Mouse (Mus musculus) liver, embryonic 16.5 days (tissue): ENCODE measurements around the gene Gm49450. TPM values are rescaled to one million over a fixed set of nuclear protein-coding genes. Genes with fewer than 3 reads are reported as not detected.

Experiments
- ATAC-seq: fragments of 200-750 bp; cut with Nextera tagmentation; 2 replicates; pipeline ENCODE4 v1.8.0; 2017; ENCODE audit warnings: low read depth, mild to moderate bottlenecking, moderate number of reproducible peaks, moderate library complexity
- H3K27ac ChIP-seq: fragments of 300-500 bp; sonication (generic); 2 replicates; pipeline ENCODE4 v1.5.1; 2014; ENCODE audit warnings: mild to moderate bottlenecking, low read length
- H3K27me3 ChIP-seq: fragments of 300-500 bp; sonication (generic); 2 replicates; pipeline ENCODE4 v1.6.1; 2014; ENCODE audit warnings: low read depth, low read length, mixed read lengths; ENCODE audit not compliant: control insufficient read depth, insufficient read depth
- H3K36me3 ChIP-seq: fragments of 300-500 bp; sonication (generic); 2 replicates; pipeline ENCODE4 v1.6.1; 2014; ENCODE audit warnings: mild to moderate bottlenecking; ENCODE audit not compliant: control insufficient read depth, insufficient read depth
- H3K4me1 ChIP-seq: fragments of 300-500 bp; sonication (generic); 2 replicates; pipeline ENCODE4 v1.6.1; 2014; ENCODE audit warnings: low read depth, low read length, mixed read lengths; ENCODE audit not compliant: control insufficient read depth
- H3K4me2 ChIP-seq: fragments of 300-500 bp; sonication (generic); 2 replicates; pipeline ENCODE4 v1.6.1; 2014; ENCODE audit warnings: low read depth, low read length, mixed read lengths
- H3K4me3 ChIP-seq: fragments of 300-500 bp; sonication (generic); 2 replicates; pipeline ENCODE4 v1.5.1; 2014; ENCODE audit warnings: low read depth, mild to moderate bottlenecking, low read length
- H3K9ac ChIP-seq: fragments of 300-500 bp; sonication (generic); 2 replicates; pipeline ENCODE4 v1.6.1; 2014; ENCODE audit warnings: low read depth, low read length
- H3K9me3 ChIP-seq: fragments of 300-500 bp; sonication (generic); replicated peaks from 2 replicates; pipeline ENCODE4 v1.6.1; 2016; ENCODE audit warnings: low read length; ENCODE audit not compliant: control insufficient read depth
- WGBS: fragments of 180-500 bp; shearing (Covaris S2); extraction: QIAGEN DNeasy Blood & Tissue Kit; methylation state at CpG from one replicate; pipeline ENCODE4 v1.1.7; 2014; ENCODE audit not compliant: insufficient replicate concordance; 5-methylcytosine and 5-hydroxymethylcytosine counted together
- polyA plus RNA-seq: library from polyadenylated mRNA; unstranded; fragments of >200 nt; fragmentation: Nextera tagmentation; extraction: Ambion mirVana; gene quantifications from 2 replicates; pipeline ENCODE4 v1.2.1, GENCODE M21; 2015

Gene Gm49450
- polyA plus RNA-seq, 1 experiment from 2014 or later = not detected

DNA sequence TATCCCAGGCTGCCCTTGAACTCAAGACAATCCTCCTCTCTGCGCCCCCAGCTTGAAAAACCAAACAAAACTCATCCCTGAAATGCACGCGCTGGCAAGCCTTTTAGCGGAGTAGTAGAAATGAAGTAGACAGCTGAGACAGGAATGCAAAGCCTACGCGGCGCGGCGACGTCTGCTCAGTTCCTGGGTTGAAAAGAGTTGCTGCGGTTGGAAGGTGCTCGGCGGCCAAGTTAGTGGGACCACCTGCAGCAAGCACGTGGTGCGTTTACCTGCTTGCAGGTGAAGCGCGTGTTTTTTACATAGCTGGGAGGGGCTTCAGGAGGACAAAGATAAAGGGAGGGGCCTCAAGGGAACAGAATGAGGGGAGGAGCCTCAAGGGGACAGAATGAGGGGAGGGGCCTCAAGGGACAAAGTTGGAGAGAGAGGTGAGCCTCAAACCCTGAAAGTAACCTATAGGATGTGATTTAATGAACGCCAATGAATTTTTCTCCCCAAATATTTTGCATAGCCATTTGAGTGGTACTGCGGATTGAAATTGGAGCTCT, 62.1 kb downstream of the Gm49450 start:
- peaks cover 38% of the 10 kb centered on the region for H3K27me3 ChIP-seq
- no peak overlapping the region for H3K4me3 ChIP-seq
- no peak for ATAC-seq

DNA sequence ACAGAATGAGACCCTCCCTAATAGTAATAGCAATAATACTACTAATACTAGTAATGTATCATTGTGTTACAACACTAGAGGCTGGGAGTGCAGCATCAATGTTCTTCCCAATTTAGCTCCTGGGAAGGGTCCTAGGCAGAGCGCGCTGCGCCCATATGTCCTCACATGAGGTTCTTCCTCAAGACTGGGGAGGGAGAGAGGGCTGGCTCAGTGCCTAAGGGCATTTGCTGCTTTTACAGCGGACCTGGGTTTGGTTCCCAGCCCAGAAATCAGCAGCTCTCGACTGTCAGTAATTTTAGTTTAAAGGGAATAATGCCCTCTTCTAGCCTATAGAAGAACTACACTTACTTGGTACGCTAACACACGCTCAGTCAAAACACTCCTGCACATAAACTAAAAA, 65.8 kb downstream of the Gm49450 start:
- WGBS = 78% methylated on average over 7 of the region's 7 CpGs
- Histone ChIP-seq H3K36me3 (no peaks in the 10 kb centered on the region), H3K4me1 (peaks cover 7% of the 10 kb centered on the region), H3K4me2 (no peak overlapping the region), H3K27ac (no peak overlapping the region), H3K9ac (no peak overlapping the region), H3K4me3 (no peak overlapping the region), H3K27me3 (peaks cover under 1% of the 10 kb centered on the region), H3K9me3 (no peaks in the 10 kb centered on the region)
- no peak for ATAC-seq

More for the DNA sequence above, 62.1 kb downstream of the Gm49450 start:
- Histone ChIP-seq H3K4me1 (peaks cover 32% of the 10 kb centered on the region), H3K9ac (no peak overlapping the region), H3K27ac (no peak overlapping the region), H3K9me3 (no peaks in the 10 kb centered on the region), H3K4me2 (peak overlapping the region; percentile 26), H3K36me3 (no peaks in the 10 kb centered on the region)
- WGBS = 23% methylated on average over 19 of the region's 19 CpGs

DNA sequence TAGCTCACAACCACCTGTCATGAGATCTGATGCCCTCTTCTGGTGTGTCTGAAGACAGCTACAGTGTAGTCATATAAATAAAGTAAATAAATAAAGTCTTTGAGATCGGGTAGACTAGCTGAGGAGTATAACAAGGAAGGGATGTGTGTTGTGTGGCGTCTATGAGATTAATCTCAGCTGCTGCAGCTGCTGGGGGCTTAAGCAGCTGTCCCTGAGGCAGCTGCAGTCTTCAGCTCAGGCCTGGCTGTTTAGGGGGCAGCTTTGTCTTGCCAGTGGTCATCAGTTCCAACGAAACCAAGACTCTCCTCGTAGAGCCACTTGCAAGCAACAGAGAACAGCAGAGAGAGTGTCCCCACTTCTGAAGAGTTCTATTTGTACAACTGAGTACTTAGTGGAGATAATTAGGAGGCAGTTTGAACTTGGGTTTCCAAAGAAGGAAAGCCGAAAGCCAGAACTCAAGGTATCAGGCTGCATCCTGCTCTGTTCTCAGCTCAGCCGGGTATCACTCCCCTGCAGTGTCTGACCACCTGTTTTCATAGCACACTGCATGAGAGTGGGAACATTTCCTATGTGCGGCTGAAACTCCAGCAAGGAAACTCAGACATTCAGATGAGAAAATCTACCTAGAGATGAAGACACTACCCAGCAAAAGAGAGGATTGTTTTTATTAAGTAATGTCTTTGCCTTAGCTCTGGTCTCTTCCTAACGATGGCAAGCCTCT, 66.5 kb downstream of the Gm49450 start:
- no peaks in the 10 kb centered on the region for H3K36me3 ChIP-seq
- no peak overlapping the region for H3K9ac ChIP-seq
- peaks cover 9% of the 10 kb centered on the region for H3K4me1 ChIP-seq
- no peak for ATAC-seq
- H3K27me3 ChIP-seq = no peaks in the 10 kb centered on the region
- no peak overlapping the region for H3K27ac ChIP-seq
- H3K4me2 ChIP-seq = no peak overlapping the region
- WGBS = 56% methylated on average over 8 of the region's 8 CpGs
- H3K9me3 ChIP-seq = no peaks in the 10 kb centered on the region
- no peak overlapping the region for H3K4me3 ChIP-seq

DNA sequence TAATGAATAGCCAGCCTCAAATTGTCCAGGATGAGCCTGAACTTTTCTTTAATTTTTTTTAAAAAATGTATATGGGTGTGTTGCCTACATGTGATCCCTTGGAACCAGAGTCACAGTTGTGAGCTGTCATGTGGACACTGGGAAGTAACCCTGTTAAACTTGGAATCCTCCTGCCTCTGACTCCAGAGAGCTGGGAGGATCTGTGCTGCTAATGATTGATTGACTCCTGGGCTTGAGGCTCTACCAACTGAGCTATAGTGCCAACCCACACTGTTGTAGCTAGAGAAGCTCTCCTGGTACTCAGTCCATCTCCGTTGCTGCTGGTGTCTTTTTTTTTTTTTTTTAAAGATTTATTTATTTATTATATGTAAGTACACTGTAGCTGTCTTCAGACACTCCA, 69.2 kb downstream of the Gm49450 start:
- WGBS = 68% methylated on average over 1 of the region's 1 CpGs
- Histone ChIP-seq H3K4me2 (no peak overlapping the region), H3K27ac (no peak overlapping the region), H3K36me3 (no peaks in the 10 kb centered on the region), H3K9ac (no peak overlapping the region), H3K27me3 (no peaks in the 10 kb centered on the region), H3K9me3 (no peaks in the 10 kb centered on the region), H3K4me1 (peaks cover 18% of the 10 kb centered on the region), H3K4me3 (no peak overlapping the region)
- ATAC-seq = no peak

DNA sequence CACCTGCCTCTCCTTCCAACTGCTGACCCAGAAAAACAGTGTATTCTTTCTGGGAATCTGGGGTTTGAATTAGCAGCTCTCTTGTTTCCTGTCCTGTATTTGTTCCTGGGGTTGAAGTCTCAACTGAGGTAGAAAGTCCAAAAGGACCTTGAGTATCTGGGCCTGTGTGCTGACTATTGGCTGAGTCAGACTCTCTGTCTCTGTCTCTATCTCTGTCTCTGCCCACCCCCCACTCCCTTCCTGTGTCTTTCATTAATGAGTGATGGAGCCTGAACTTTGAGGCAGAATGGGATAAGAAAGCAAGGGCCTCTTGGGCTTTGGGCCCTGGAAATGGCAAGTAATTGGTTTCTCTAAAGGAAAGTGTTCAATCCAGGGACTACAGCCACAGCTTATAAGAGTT, 69.7 kb downstream of the Gm49450 start:
- no peaks in the 10 kb centered on the region for H3K27me3 ChIP-seq
- H3K9ac ChIP-seq = no peak overlapping the region
- H3K36me3 ChIP-seq = no peaks in the 10 kb centered on the region
- H3K9me3 ChIP-seq = no peaks in the 10 kb centered on the region
- H3K4me1 ChIP-seq = peaks cover 18% of the 10 kb centered on the region
- H3K4me3 ChIP-seq = no peak overlapping the region
- H3K4me2 ChIP-seq = no peak overlapping the region
- ATAC-seq = no peak
- H3K27ac ChIP-seq = no peak overlapping the region

Other genes starting within 250 kb of the Gm49450 start
- gene Ccdc65, start 245.3 kb downstream of the Gm49450 start, polyA plus RNA-seq = not detected in 2 replicates
- 172 and 182 TPM in 2 replicates for gene Fkbp11, start 225.4 kb downstream of the Gm49450 start, polyA plus RNA-seq
- gene Arf3, start 190.3 kb downstream of the Gm49450 start, polyA plus RNA-seq = 10.5 and 12.0 TPM in 2 replicates
- gene Wnt10b, start 175.4 kb downstream of the Gm49450 start, polyA plus RNA-seq = not detected in 2 replicates
- not detected in 2 replicates for gene Wnt1, start 163.7 kb downstream of the Gm49450 start, polyA plus RNA-seq
- not detected in 2 replicates for gene Ddn, start 144.1 kb downstream of the Gm49450 start, polyA plus RNA-seq
- 86.8 and 90.6 TPM in 2 replicates for gene Prkag1, start 122.0 kb downstream of the Gm49450 start, polyA plus RNA-seq
- gene Kmt2d, start 82.3 kb downstream of the Gm49450 start, polyA plus RNA-seq = 3.9 and 4.0 TPM in 2 replicates
- gene Rhebl1, start 59.0 kb downstream of the Gm49450 start, polyA plus RNA-seq = 2.9 and 3.4 TPM in 2 replicates
- gene Dhh, start 55.0 kb downstream of the Gm49450 start, polyA plus RNA-seq = 0.11 TPM in 2 replicates
- gene Lmbr1l, start 35.3 kb downstream of the Gm49450 start, polyA plus RNA-seq = 4.4 and 4.6 TPM in 2 replicates
- 934 and 938 TPM in 2 replicates for gene Tuba1b, start 19.0 kb downstream of the Gm49450 start, polyA plus RNA-seq
- 48.1 and 57.9 TPM in 2 replicates for gene Tuba1a, start 152 bp upstream of the Gm49450 start, polyA plus RNA-seq
- gene Tuba1c, start 76.3 kb upstream of the Gm49450 start, polyA plus RNA-seq = 251 and 260 TPM in 2 replicates
- 0.86 and 1.1 TPM in 2 replicates for gene Prph, start 101.6 kb upstream of the Gm49450 start, polyA plus RNA-seq
- 13.3 and 15.2 TPM in 2 replicates for gene Troap, start 121.0 kb upstream of the Gm49450 start, polyA plus RNA-seq
- gene C1ql4, start 134.3 kb upstream of the Gm49450 start, polyA plus RNA-seq = not detected in 2 replicates
- gene Dnajc22, start 139.6 kb upstream of the Gm49450 start, polyA plus RNA-seq = 18.5 and 19.2 TPM in 2 replicates
- 5.5 and 6.0 TPM in 2 replicates for gene Spats2, start 172.4 kb upstream of the Gm49450 start, polyA plus RNA-seq